Mouse (Mus musculus) midbrain, embryonic 11.5 days (tissue): ENCODE measurements around the gene Chst14. TPM values are rescaled to one million over a fixed set of nuclear protein-coding genes. Genes with fewer than 3 reads are reported as not detected.

Experiments
- ATAC-seq: fragments of 200-750 bp; cut with Nextera tagmentation; 2 replicates; pipeline ENCODE4 v1.8.0; 2017; ENCODE audit warnings: moderate TSS enrichment, moderate library complexity; ENCODE audit not compliant: low FRiP score
- DNase-seq: peaks from one replicate; pipeline ENCODE4 v3.0.0; 2015; ENCODE audit warnings: low spot score; ENCODE audit errors: missing footprints
- H3K27ac ChIP-seq: fragments of 300-500 bp; sonication (generic); 2 replicates; pipeline ENCODE4 v1.5.1; 2014; ENCODE audit warnings: low read depth, low read length
- H3K27me3 ChIP-seq: fragments of 300-500 bp; sonication (generic); 2 replicates; pipeline ENCODE4 v1.6.1; 2014; ENCODE audit warnings: mild to moderate bottlenecking, low read length, moderate library complexity, mixed read lengths; ENCODE audit not compliant: control insufficient read depth, insufficient read depth
- H3K36me3 ChIP-seq: fragments of 300-500 bp; sonication (generic); 2 replicates; pipeline ENCODE4 v1.6.1; 2014; ENCODE audit warnings: mild to moderate bottlenecking, low read length, moderate library complexity, mixed read lengths; ENCODE audit not compliant: control insufficient read depth, insufficient read depth
- H3K4me1 ChIP-seq: fragments of 300-500 bp; sonication (generic); 2 replicates; pipeline ENCODE4 v1.6.1; 2014; ENCODE audit warnings: low read length; ENCODE audit not compliant: control insufficient read depth, insufficient read depth
- H3K4me2 ChIP-seq: fragments of 300-500 bp; sonication (generic); 2 replicates; pipeline ENCODE4 v1.6.1; 2014; ENCODE audit warnings: mild to moderate bottlenecking, moderate library complexity
- H3K4me3 ChIP-seq: fragments of 300-500 bp; sonication (generic); 2 replicates; pipeline ENCODE4 v1.5.1; 2014; ENCODE audit warnings: low read depth, low read length
- H3K9ac ChIP-seq: fragments of 300-500 bp; sonication (generic); 2 replicates; pipeline ENCODE4 v1.6.1; 2014; ENCODE audit warnings: low read length
- H3K9me3 ChIP-seq: fragments of 300-500 bp; sonication (generic); 2 replicates; pipeline ENCODE4 v1.6.1; 2016; ENCODE audit warnings: low read length; ENCODE audit not compliant: control insufficient read depth
- WGBS: fragments of 180-500 bp; shearing (Covaris S2); extraction: QIAGEN DNeasy Blood & Tissue Kit; methylation state at CpG from one replicate; pipeline ENCODE4 v1.1.7; 2014; 5-methylcytosine and 5-hydroxymethylcytosine counted together
- polyA plus RNA-seq: library from polyadenylated mRNA; unstranded; fragments of >200 nt; fragmentation: Nextera tagmentation; extraction: Ambion mirVana; gene quantifications from 2 replicates; pipeline ENCODE4 v1.2.1, GENCODE M21; 2014

Gene Chst14
- polyA plus RNA-seq, 1 experiment from 2014 or later: 17.3 TPM

DNA sequence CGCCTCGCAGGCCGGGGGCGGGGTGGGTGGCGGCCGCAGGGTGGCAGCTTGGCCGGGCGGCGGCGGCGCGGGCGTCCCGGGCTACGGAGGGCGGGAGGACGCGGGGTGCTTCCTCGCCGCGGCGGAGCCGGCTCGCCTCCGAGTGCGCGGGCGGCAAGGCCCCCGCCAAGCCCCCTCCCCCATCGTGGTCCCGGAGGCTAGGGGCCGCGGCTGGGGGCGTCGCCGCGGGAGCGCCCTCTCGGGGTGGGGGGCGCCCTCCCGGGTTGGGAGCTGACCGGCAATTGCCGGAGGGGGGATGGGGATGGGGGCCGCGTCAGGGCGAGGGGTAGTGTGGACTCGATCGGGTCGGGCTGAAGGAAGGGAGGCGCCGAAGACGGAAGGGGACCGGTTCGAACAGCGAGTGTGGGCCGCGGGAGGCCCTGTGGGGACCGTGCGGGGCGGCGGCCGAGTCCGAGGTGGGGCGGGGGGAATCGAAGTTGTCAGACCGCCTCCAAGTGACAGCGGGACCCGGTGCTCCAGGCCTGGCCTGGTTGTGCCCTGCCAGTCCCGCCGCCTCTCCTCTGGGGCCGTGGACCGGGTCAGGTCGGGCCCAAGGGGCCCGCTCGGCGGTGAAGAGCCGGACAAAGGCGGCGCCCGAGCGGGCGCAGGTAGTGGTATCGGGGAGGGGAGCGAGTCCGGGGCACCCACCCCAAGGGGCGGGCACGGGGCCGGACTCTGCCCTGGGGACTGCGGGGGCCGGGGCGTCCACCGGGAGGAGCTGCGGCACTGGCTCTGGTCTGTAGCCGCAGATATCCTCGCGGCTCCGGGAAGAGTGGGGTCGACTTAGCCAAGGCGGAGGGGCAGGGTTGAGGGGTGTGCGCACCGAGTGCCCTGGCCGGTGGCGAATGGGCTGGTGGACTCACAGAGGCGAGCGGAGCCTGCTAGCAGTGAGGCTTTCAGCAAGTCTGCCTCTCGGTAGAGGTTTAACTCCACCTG lies 24.0 kb upstream of the Chst14 start:
- peaks cover 30% of the 10 kb centered on the region for H3K27me3 ChIP-seq
- H3K4me1 ChIP-seq: peaks cover 26% of the 10 kb centered on the region
- peak overlapping the region; percentile 74; the same call in 1 of the 2 replicates for H3K27ac ChIP-seq
- ATAC-seq: peak; percentile 35
- peak overlapping the region; percentile 97 for H3K4me3 ChIP-seq
- H3K36me3 ChIP-seq: no peaks in the 10 kb centered on the region
- peak overlapping the region; percentile 95 for H3K4me2 ChIP-seq
- under 1% methylated on average over 84 of the region's 106 CpGs for WGBS
- peak overlapping the region; percentile 83 for H3K9ac ChIP-seq
- peak; percentile 94 for DNase-seq
- H3K9me3 ChIP-seq: no peaks in the 10 kb centered on the region

GRCm38 (mm10) chr2:118903333-118903741 lies 23.0 kb upstream of the Chst14 start:
- peaks cover 19% of the 10 kb centered on the region for H3K4me1 ChIP-seq
- peak overlapping the region; percentile 97 for H3K4me3 ChIP-seq
- WGBS: 7% methylated on average over 10 of the region's 10 CpGs
- no peaks in the 10 kb centered on the region for H3K9me3 ChIP-seq
- no peaks in the 10 kb centered on the region for H3K36me3 ChIP-seq
- peaks cover 20% of the 10 kb centered on the region for H3K27me3 ChIP-seq
- H3K9ac ChIP-seq: peak overlapping the region; percentile 10; the same call in 1 of the 2 replicates
- DNase-seq (peak; percentile 82), ATAC-seq (no peak)
- H3K27ac ChIP-seq: no peak overlapping the region
- H3K4me2 ChIP-seq: peak overlapping the region; percentile 95

- DNase-seq: peak; percentile 2
- H3K36me3 ChIP-seq: no peaks in the 10 kb centered on the region
- H3K9me3 ChIP-seq: no peaks in the 10 kb centered on the region
- no peak for ATAC-seq
- no peak overlapping the region for H3K9ac ChIP-seq
- H3K4me1 ChIP-seq: peaks cover 12% of the 10 kb centered on the region
- H3K27ac ChIP-seq: no peak overlapping the region
- H3K4me2 ChIP-seq: no peak overlapping the region
- no peak overlapping the region for H3K4me3 ChIP-seq
- H3K27me3 ChIP-seq: no peaks in the 10 kb centered on the region; the same call in 1 of the 2 replicates
- 90% methylated on average over 7 of the region's 7 CpGs for WGBS
Measured at GRCm38 (mm10) chr2:118905433-118906117, 20.7 kb upstream of the Chst14 start.

DNA sequence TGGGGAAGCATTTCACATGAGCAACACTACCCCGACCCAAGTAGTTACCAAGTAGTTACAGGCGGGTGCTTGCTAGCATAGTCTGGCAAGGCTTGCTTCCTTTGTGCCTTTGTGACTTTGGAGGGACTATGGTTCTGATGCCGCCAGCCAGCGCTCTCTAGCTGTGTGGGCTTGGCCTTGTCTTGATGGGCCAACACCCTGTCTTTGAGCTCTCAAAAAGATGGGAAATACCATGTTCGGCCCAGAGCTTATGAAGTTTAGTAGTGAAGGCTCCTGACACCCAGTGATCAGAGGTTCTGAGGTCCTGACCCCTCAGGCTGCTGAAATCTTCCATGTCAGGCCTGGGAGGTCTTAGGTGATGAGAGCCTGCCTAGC lies 20.2 kb upstream of the Chst14 start:
- Histone ChIP-seq H3K4me1 (peaks cover 9% of the 10 kb centered on the region), H3K4me2 (no peak overlapping the region), H3K9ac (no peak overlapping the region), H3K4me3 (no peak overlapping the region), H3K9me3 (no peaks in the 10 kb centered on the region), H3K27ac (no peak overlapping the region), H3K36me3 (no peaks in the 10 kb centered on the region), H3K27me3 (no peaks in the 10 kb centered on the region)
- peak; percentile 31 for DNase-seq
- 79% methylated on average over 5 of the region's 5 CpGs for WGBS
- ATAC-seq: no peak

DNA sequence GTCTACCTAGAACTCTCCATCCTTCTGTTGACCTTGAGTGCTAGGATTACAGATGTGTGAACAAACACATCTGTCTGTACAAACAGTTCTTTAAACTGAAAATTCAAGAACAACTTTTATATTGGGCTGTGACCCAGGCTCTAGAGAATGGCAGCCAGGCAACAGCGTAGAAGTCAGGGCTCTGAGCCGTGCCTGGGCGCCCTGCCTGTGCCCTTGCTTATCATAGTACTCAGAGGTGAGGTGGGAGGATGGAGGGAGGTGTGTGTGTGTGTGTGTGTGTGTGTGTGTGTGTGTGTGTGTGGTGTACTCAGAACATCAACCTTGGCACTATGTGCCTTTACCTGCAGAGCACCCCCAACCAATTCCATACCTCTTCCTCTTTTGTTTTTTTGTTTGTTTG lies 18.5 kb upstream of the Chst14 start:
- H3K36me3 ChIP-seq: no peaks in the 10 kb centered on the region
- no peak overlapping the region for H3K27ac ChIP-seq
- WGBS: 96% methylated on average over 3 of the region's 3 CpGs
- H3K4me2 ChIP-seq: no peak overlapping the region
- H3K9me3 ChIP-seq: no peaks in the 10 kb centered on the region
- peak; percentile 28 for DNase-seq
- no peak for ATAC-seq
- no peak overlapping the region for H3K4me3 ChIP-seq
- peaks cover 9% of the 10 kb centered on the region for H3K4me1 ChIP-seq
- H3K27me3 ChIP-seq: no peaks in the 10 kb centered on the region
- no peak overlapping the region for H3K9ac ChIP-seq

GRCm38 (mm10) chr2:118909151-118909550 lies 17.1 kb upstream of the Chst14 start:
- Histone ChIP-seq H3K36me3 (no peaks in the 10 kb centered on the region), H3K4me3 (no peak overlapping the region), H3K4me2 (no peak overlapping the region), H3K4me1 (peaks cover 14% of the 10 kb centered on the region), H3K9me3 (no peaks in the 10 kb centered on the region), H3K27ac (no peak overlapping the region), H3K9ac (no peak overlapping the region), H3K27me3 (no peaks in the 10 kb centered on the region)
- ATAC-seq: no peak
- WGBS: 47% methylated on average over 1 of the region's 1 CpGs
- DNase-seq: peak; percentile 31

DNA sequence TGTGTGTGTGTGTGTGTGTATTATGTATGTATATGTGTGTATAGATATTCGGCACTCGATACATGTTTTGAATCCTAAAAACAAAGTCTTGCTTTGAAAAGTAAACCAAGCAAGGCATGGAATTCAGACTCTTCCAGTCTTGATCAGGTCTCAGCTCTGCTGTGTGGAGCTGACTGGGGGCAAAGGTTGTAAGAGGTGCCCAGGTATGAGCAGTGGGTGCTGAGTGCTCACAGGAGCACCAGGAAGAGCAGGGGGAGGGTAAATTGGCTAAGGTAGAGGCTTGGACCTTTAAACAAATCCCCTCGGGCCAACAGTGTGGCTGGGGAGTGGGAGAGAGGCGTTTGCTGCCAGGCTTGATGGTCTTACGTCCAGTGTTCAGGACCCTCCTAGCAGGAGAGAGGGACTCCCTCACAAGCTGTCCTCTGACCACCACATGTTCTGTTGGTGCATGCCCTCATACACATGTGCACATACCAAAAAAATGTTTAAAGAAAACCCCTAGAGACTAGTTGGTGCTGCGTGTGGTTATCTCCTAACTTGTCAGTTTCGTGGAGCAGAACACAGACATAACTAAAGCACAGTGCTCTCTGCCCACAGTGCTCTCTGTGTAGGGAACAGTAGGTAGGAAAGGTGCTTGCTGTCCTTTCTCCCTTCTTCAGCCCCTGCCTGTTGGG lies 15.6 kb upstream of the Chst14 start:
- H3K36me3 ChIP-seq: no peaks in the 10 kb centered on the region
- 87% methylated on average over 7 of the region's 7 CpGs for WGBS

DNA sequence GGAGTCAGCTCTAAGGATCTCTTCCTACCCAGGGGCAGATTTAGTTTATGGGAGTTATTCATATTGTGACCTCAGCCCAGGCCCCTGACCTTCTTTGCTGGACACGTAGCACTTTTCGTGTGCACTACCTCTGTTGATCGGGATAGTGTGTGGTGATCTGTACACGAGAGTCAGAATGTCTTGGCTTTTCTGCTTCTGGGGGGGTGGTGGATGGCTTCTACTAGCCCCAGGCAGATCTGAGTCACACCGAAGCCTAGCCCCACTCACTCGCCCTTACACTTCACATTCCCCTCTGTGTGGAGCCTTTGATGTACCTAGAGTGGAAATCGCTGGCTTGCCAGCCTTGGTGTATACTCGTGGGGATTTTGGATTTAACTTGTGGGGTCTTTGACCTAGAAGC lies 13.6 kb upstream of the Chst14 start:
- H3K9ac ChIP-seq: no peak overlapping the region
- peak; percentile 28 for DNase-seq
- no peak for ATAC-seq
- H3K4me2 ChIP-seq: no peak overlapping the region
- H3K4me3 ChIP-seq: no peak overlapping the region
- 74% methylated on average over 8 of the region's 8 CpGs for WGBS
- no peaks in the 10 kb centered on the region for H3K9me3 ChIP-seq
- H3K36me3 ChIP-seq: peaks cover 6% of the 10 kb centered on the region; the same call in 1 of the 2 replicates
- no peaks in the 10 kb centered on the region for H3K27me3 ChIP-seq
- no peak overlapping the region for H3K27ac ChIP-seq
- peaks cover 21% of the 10 kb centered on the region for H3K4me1 ChIP-seq

More for the DNA sequence above, 15.6 kb upstream of the Chst14 start:
- H3K9ac ChIP-seq: no peak overlapping the region
- H3K4me1 ChIP-seq: peaks cover 21% of the 10 kb centered on the region
- DNase-seq: peak; percentile 39
- H3K27me3 ChIP-seq: no peaks in the 10 kb centered on the region
- H3K4me3 ChIP-seq: no peak overlapping the region
- no peak overlapping the region for H3K4me2 ChIP-seq
- ATAC-seq: no peak
- no peak overlapping the region for H3K27ac ChIP-seq
- no peaks in the 10 kb centered on the region for H3K9me3 ChIP-seq
